Mouse (Mus musculus): ENCODE measurements around the gene Jmjd1c. TPM values are rescaled to one million over a fixed set of nuclear protein-coding genes. Genes with fewer than 3 reads are reported as not detected.

The Jmjd1c gene
- polyA plus RNA-seq, 1 experiment, result 6.2 TPM

GRCm38 (mm10) chr10:67057696-67058095 lies 38.2 kb upstream of the Jmjd1c start:
- no peak overlapping the region for H3K4me3 ChIP-seq (ENCODE audit: insufficient read depth, poor library complexity, severe bottlenecking)
- no peaks in the 10 kb centered on the region for H3K36me3 ChIP-seq (ENCODE audit: control insufficient read depth, insufficient read depth)
- no peaks in the 10 kb centered on the region for H3K27me3 ChIP-seq (ENCODE audit: control insufficient read depth, insufficient read depth, insufficient read length)
- TF ChIP-seq CEBPB (IDR thresholded peaks at IDR 0.05; ENCODE audit: low read depth), result no peak
- TF ChIP-seq CTCF (IDR thresholded peaks at IDR 0.05; ENCODE audit: control insufficient read depth, insufficient read depth, insufficient read length), result no peak
- TF ChIP-seq MAX (IDR thresholded peaks at IDR 0.05), result no peak
- no peak for TF ChIP-seq MYOD1 (IDR thresholded peaks at IDR 0.05; ENCODE audit: control insufficient read depth, insufficient read length, low read depth)
- no peak for TF ChIP-seq FOSL1 (IDR thresholded peaks at IDR 0.05; ENCODE audit: insufficient read depth, low read length, poor library complexity, severe bottlenecking)
- no peak for TF ChIP-seq USF1 (IDR thresholded peaks at IDR 0.05; ENCODE audit: low read depth)
- TF ChIP-seq MYOG (IDR thresholded peaks at IDR 0.05; ENCODE audit: control insufficient read depth, extremely low read depth, insufficient read length), result no peak
- peaks cover 35% of the 10 kb centered on the region for H3K79me2 ChIP-seq (ENCODE audit: control insufficient read depth, insufficient read depth)
- H3ac ChIP-seq (ENCODE audit: control insufficient read depth, insufficient read length, low read depth), result no peak overlapping the region
- peaks cover 7% of the 10 kb centered on the region for H3K79me3 ChIP-seq (ENCODE audit: low read depth)

GRCm38 (mm10) chr10:67058297-67058696 lies 37.6 kb upstream of the Jmjd1c start:
- no peak for TF ChIP-seq CEBPB (IDR thresholded peaks at IDR 0.05; ENCODE audit: low read depth)

GRCm38 (mm10) chr10:67058702-67059101 lies 37.2 kb upstream of the Jmjd1c start:
- H3K36me3 ChIP-seq (ENCODE audit: control insufficient read depth, insufficient read depth), result no peaks in the 10 kb centered on the region
- H3K79me2 ChIP-seq (ENCODE audit: control insufficient read depth, insufficient read depth), result peaks cover 32% of the 10 kb centered on the region
- H3K4me3 ChIP-seq (ENCODE audit: insufficient read depth, poor library complexity, severe bottlenecking), result no peak overlapping the region
- no peak for TF ChIP-seq MAX (IDR thresholded peaks at IDR 0.05)
- no peak for TF ChIP-seq CEBPB (IDR thresholded peaks at IDR 0.05; ENCODE audit: low read depth)
- TF ChIP-seq MYOG (IDR thresholded peaks at IDR 0.05; ENCODE audit: control insufficient read depth, extremely low read depth, insufficient read length), result no peak
- no peak for TF ChIP-seq USF1 (IDR thresholded peaks at IDR 0.05; ENCODE audit: low read depth)
- no peak for TF ChIP-seq FOSL1 (IDR thresholded peaks at IDR 0.05; ENCODE audit: insufficient read depth, low read length, poor library complexity, severe bottlenecking)
- TF ChIP-seq CTCF (IDR thresholded peaks at IDR 0.05; ENCODE audit: control insufficient read depth, insufficient read depth, insufficient read length), result no peak
- peaks cover 7% of the 10 kb centered on the region for H3K79me3 ChIP-seq (ENCODE audit: low read depth)
- no peak overlapping the region for H3ac ChIP-seq (ENCODE audit: control insufficient read depth, insufficient read length, low read depth)
- H3K27me3 ChIP-seq (ENCODE audit: control insufficient read depth, insufficient read depth, insufficient read length), result no peaks in the 10 kb centered on the region

More at GRCm38 (mm10) chr10:67058297-67058696, 37.6 kb upstream of the Jmjd1c start:
- Histone ChIP-seq H3K36me3 (ENCODE audit: control insufficient read depth, insufficient read depth) (no peaks in the 10 kb centered on the region), H3K27me3 (ENCODE audit: control insufficient read depth, insufficient read depth, insufficient read length) (no peaks in the 10 kb centered on the region), H3ac (ENCODE audit: control insufficient read depth, insufficient read length, low read depth) (no peak overlapping the region), H3K79me3 (ENCODE audit: low read depth) (peaks cover 7% of the 10 kb centered on the region), H3K79me2 (ENCODE audit: control insufficient read depth, insufficient read depth) (peaks cover 35% of the 10 kb centered on the region), H3K4me3 (ENCODE audit: insufficient read depth, poor library complexity, severe bottlenecking) (no peak overlapping the region)

GRCm38 (mm10) chr10:67061367-67061801 lies 34.5 kb upstream of the Jmjd1c start:
- Histone ChIP-seq H3K27me3 (ENCODE audit: control insufficient read depth, insufficient read depth, insufficient read length) (no peaks in the 10 kb centered on the region), H3K79me3 (ENCODE audit: low read depth) (peaks cover 2% of the 10 kb centered on the region), H3K4me3 (ENCODE audit: insufficient read depth, poor library complexity, severe bottlenecking) (no peak overlapping the region), H3ac (ENCODE audit: control insufficient read depth, insufficient read length, low read depth) (no peak overlapping the region), H3K36me3 (ENCODE audit: control insufficient read depth, insufficient read depth) (no peaks in the 10 kb centered on the region), H3K79me2 (ENCODE audit: control insufficient read depth, insufficient read depth) (peaks cover 25% of the 10 kb centered on the region)
- TF ChIP-seq CTCF (IDR thresholded peaks at IDR 0.05; ENCODE audit: control insufficient read depth, insufficient read depth, insufficient read length), result no peak
- no peak for TF ChIP-seq MYOG (IDR thresholded peaks at IDR 0.05; ENCODE audit: control insufficient read depth, extremely low read depth, insufficient read length)
- no peak for TF ChIP-seq MAX (IDR thresholded peaks at IDR 0.05)
- no peak for TF ChIP-seq MYOD1 (IDR thresholded peaks at IDR 0.05; ENCODE audit: control insufficient read depth, insufficient read length, low read depth)
- TF ChIP-seq USF1 (IDR thresholded peaks at IDR 0.05; ENCODE audit: low read depth), result no peak
- no peak for TF ChIP-seq CEBPB (IDR thresholded peaks at IDR 0.05; ENCODE audit: low read depth)
- TF ChIP-seq FOSL1 (IDR thresholded peaks at IDR 0.05; ENCODE audit: insufficient read depth, low read length, poor library complexity, severe bottlenecking), result no peak

- Histone ChIP-seq H3K27me3 (ENCODE audit: control insufficient read depth, insufficient read depth, insufficient read length) (no peaks in the 10 kb centered on the region), H3K79me2 (ENCODE audit: control insufficient read depth, insufficient read depth) (peaks cover 26% of the 10 kb centered on the region), H3K79me3 (ENCODE audit: low read depth) (peaks cover 3% of the 10 kb centered on the region), H3K4me3 (ENCODE audit: insufficient read depth, poor library complexity, severe bottlenecking) (no peak overlapping the region), H3K36me3 (ENCODE audit: control insufficient read depth, insufficient read depth) (no peaks in the 10 kb centered on the region), H3ac (ENCODE audit: control insufficient read depth, insufficient read length, low read depth) (no peak overlapping the region)
- no peak for TF ChIP-seq FOSL1 (IDR thresholded peaks at IDR 0.05; ENCODE audit: insufficient read depth, low read length, poor library complexity, severe bottlenecking)
- TF ChIP-seq MYOD1 (IDR thresholded peaks at IDR 0.05; ENCODE audit: control insufficient read depth, insufficient read length, low read depth), result no peak
- TF ChIP-seq CTCF (IDR thresholded peaks at IDR 0.05; ENCODE audit: control insufficient read depth, insufficient read depth, insufficient read length), result no peak
Observed at GRCm38 (mm10) chr10:67061823-67062222, 34.1 kb upstream of the Jmjd1c start.

GRCm38 (mm10) chr10:67065277-67065887 lies 30.5 kb upstream of the Jmjd1c start:
- Histone ChIP-seq H3K4me3 (ENCODE audit: insufficient read depth, poor library complexity, severe bottlenecking) (no peak overlapping the region), H3ac (ENCODE audit: control insufficient read depth, insufficient read length, low read depth) (no peak overlapping the region), H3K27me3 (ENCODE audit: control insufficient read depth, insufficient read depth, insufficient read length) (no peaks in the 10 kb centered on the region), H3K79me3 (ENCODE audit: low read depth) (peaks cover 9% of the 10 kb centered on the region), H3K79me2 (ENCODE audit: control insufficient read depth, insufficient read depth) (peaks cover 27% of the 10 kb centered on the region), H3K36me3 (ENCODE audit: control insufficient read depth, insufficient read depth) (no peaks in the 10 kb centered on the region)
- no peak for TF ChIP-seq USF1 (IDR thresholded peaks at IDR 0.05; ENCODE audit: low read depth)
- no peak for TF ChIP-seq CEBPB (IDR thresholded peaks at IDR 0.05; ENCODE audit: low read depth)
- TF ChIP-seq FOSL1 (IDR thresholded peaks at IDR 0.05; ENCODE audit: insufficient read depth, low read length, poor library complexity, severe bottlenecking), result no peak
- TF ChIP-seq MAX (IDR thresholded peaks at IDR 0.05), result no peak
- TF ChIP-seq MYOG (IDR thresholded peaks at IDR 0.05; ENCODE audit: control insufficient read depth, extremely low read depth, insufficient read length), result no peak
